15 mouse cellular contexts compared by ENCODE assay signal in the genomic region with DNA sequence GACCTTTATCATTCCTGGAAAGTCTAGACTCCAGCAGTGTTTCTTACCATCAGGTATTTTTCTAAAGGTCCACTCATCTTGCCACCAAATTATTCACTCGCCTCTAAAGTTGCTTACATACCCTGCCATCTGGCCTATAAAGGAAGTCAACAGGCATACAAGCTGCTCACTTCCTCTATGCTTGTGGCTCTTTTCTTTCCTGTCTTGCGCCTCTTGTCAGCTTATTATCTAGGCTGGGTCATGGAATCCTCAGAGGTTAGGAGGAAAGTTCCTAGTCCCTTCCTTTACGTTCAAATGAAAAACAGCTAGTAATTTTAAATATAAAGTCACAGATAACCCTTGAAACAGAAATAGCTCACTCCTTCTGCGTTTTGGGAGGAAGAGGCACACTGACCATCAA.
"Had no signal": no experiment of that assay in that cellular context is flagged by ENCODE, and none has a peak within 500 bp of the region (broad histone marks: within the 10 kb centered on the region; RNA-seq: fewer than 3 reads in every experiment).

No protein-coding gene starts in this region.

- ATAC-seq: liver, postnatal 0 days; lung, postnatal 0 days; midbrain, embryonic 16.5 days had no signal

- DNase-seq: liver, postnatal 0 days; lung, adult 2 months; lung, postnatal 14 days; lung, postnatal 36 days; midbrain, embryonic 14.5 days; retina, postnatal 1 day; right cerebral cortex, adult 18-20 months; right cerebral cortex, postnatal 25 days; right cerebral cortex, postnatal 4 days; spleen, adult 18-20 months; thymus, adult 18-20 months; thymus, postnatal 25 days; thymus, postnatal 4 days had no signal
